ENCODE assay signal across 8 mouse cellular contexts in genomic region chr1:75588874-75589273, GRCm38 (mm10). TPM values are rescaled to one million over a fixed set of nuclear protein-coding genes. Genes with fewer than 3 reads are reported as not detected.
A peak's percentile ranks its signal among the peaks of the same experiment; 100 is the strongest.
DNase-seq lines count a peak whose midpoint lies in the region; ATAC-seq lines count a peak whose summit lies in the region.

No protein-coding gene starts in this region.

- H3K9ac ChIP-seq in forebrain, embryonic 13.5 days = no peak overlapping the region
- no peak overlapping the region for H3K9ac ChIP-seq in midbrain, embryonic 13.5 days (replicated peaks)
- no peak overlapping the region for H3K9ac ChIP-seq in midbrain, embryonic 15.5 days
- H3K9ac ChIP-seq in intestine, embryonic 16.5 days (ENCODE audit: low read depth, low read length) = no peak overlapping the region

- H3K36me3 ChIP-seq in forebrain, embryonic 13.5 days (ENCODE audit: poor library complexity, severe bottlenecking) = no peaks in the 10 kb centered on the region
- no peaks in the 10 kb centered on the region for H3K36me3 ChIP-seq in forebrain, embryonic 10.5 days (replicated peaks)
- no peaks in the 10 kb centered on the region for H3K36me3 ChIP-seq in midbrain, embryonic 13.5 days
- no peaks in the 10 kb centered on the region for H3K36me3 ChIP-seq in midbrain, embryonic 15.5 days (replicated peaks)
- no peaks in the 10 kb centered on the region for H3K36me3 ChIP-seq in intestine, embryonic 16.5 days (ENCODE audit: control insufficient read depth, insufficient read depth, low read length)

- no peaks in the 10 kb centered on the region for H3K27me3 ChIP-seq in forebrain, embryonic 13.5 days
- 0 out of 2 replicates have a peak, but pooled peaks cover 6% of the 10 kb centered on the region for H3K27me3 ChIP-seq in forebrain, embryonic 10.5 days (ENCODE audit: poor library complexity, severe bottlenecking)
- no peaks in the 10 kb centered on the region for H3K27me3 ChIP-seq in midbrain, embryonic 13.5 days
- no peaks in the 10 kb centered on the region for H3K27me3 ChIP-seq in midbrain, embryonic 15.5 days (replicated peaks)
- H3K27me3 ChIP-seq in intestine, embryonic 16.5 days (replicated peaks; ENCODE audit: control insufficient read depth, insufficient read depth, low read length) = no peaks in the 10 kb centered on the region

- no peak overlapping the region for H3K27ac ChIP-seq in forebrain, embryonic 13.5 days
- H3K27ac ChIP-seq in forebrain, embryonic 10.5 days = no peak overlapping the region
- no peak overlapping the region for H3K27ac ChIP-seq in midbrain, embryonic 13.5 days
- no peak overlapping the region for H3K27ac ChIP-seq in midbrain, embryonic 15.5 days
- no peak overlapping the region for H3K27ac ChIP-seq in intestine, embryonic 16.5 days (ENCODE audit: low read length)

- peak; percentile 61; the same call in 1 of the 2 replicates for ATAC-seq in forebrain, embryonic 13.5 days
- ATAC-seq in midbrain, embryonic 13.5 days = peak; percentile 53; the same call in 1 of the 2 replicates
- ATAC-seq in midbrain, embryonic 15.5 days (replicated peaks) = no peak; the same call in 1 of the 2 replicates
- ATAC-seq in intestine, embryonic 16.5 days = no peak

- peaks cover 20% of the 10 kb centered on the region for H3K4me1 ChIP-seq in forebrain, embryonic 13.5 days
- peaks cover 13% of the 10 kb centered on the region for H3K4me1 ChIP-seq in forebrain, embryonic 10.5 days
- H3K4me1 ChIP-seq in midbrain, embryonic 13.5 days (replicated peaks) = peaks cover 10% of the 10 kb centered on the region; the same call in 1 of the 2 replicates
- no peaks in the 10 kb centered on the region for H3K4me1 ChIP-seq in midbrain, embryonic 15.5 days
- H3K4me1 ChIP-seq in intestine, embryonic 16.5 days (ENCODE audit: control insufficient read depth, insufficient read depth, low read length) = no peaks in the 10 kb centered on the region; the same call in 1 of the 2 replicates

- no peak overlapping the region for H3K4me3 ChIP-seq in forebrain, embryonic 13.5 days
- H3K4me3 ChIP-seq in forebrain, embryonic 10.5 days = no peak overlapping the region
- no peak overlapping the region for H3K4me3 ChIP-seq in midbrain, embryonic 13.5 days (replicated peaks)
- no peak overlapping the region for H3K4me3 ChIP-seq in midbrain, embryonic 15.5 days
- no peak overlapping the region for H3K4me3 ChIP-seq in intestine, embryonic 16.5 days (ENCODE audit: low read length)

- WGBS in forebrain, embryonic 13.5 days = 26% methylated on average over 7 of the region's 7 CpGs
- WGBS in forebrain, embryonic 10.5 days = 44% methylated on average over 7 of the region's 7 CpGs
- 35% methylated on average over 7 of the region's 7 CpGs for WGBS in midbrain, embryonic 13.5 days
- 33% methylated on average over 7 of the region's 7 CpGs for WGBS in midbrain, embryonic 15.5 days
- 27% methylated on average over 7 of the region's 7 CpGs for WGBS in intestine, embryonic 16.5 days

- H3K9me3 ChIP-seq in forebrain, embryonic 13.5 days (replicated peaks) = no peaks in the 10 kb centered on the region
- H3K9me3 ChIP-seq in forebrain, embryonic 10.5 days = no peaks in the 10 kb centered on the region
- H3K9me3 ChIP-seq in midbrain, embryonic 13.5 days = no peaks in the 10 kb centered on the region
- no peaks in the 10 kb centered on the region for H3K9me3 ChIP-seq in midbrain, embryonic 15.5 days
- no peaks in the 10 kb centered on the region for H3K9me3 ChIP-seq in intestine, embryonic 16.5 days (ENCODE audit: control insufficient read depth, low read length)

- no peak for DNase-seq in forebrain, embryonic 10.5 days (ENCODE audit: extremely low spot score, low spot score)
- DNase-seq in frontal cortex, adult 2 months (ENCODE audit: extremely low spot score in 1 of 2, low spot score in 1 of 2) = peak; percentile 68 to 81
- peak; percentile 28 for DNase-seq in mesoderm, embryonic 11.5 days (ENCODE audit: low read depth, low spot score)
- DNase-seq in thymus, adult 18-20 months = no peak

- no peak overlapping the region for H3K4me2 ChIP-seq in forebrain, embryonic 13.5 days
- no peak overlapping the region for H3K4me2 ChIP-seq in midbrain, embryonic 13.5 days (replicated peaks)
- H3K4me2 ChIP-seq in midbrain, embryonic 15.5 days = no peak overlapping the region
- no peak overlapping the region for H3K4me2 ChIP-seq in intestine, embryonic 16.5 days (ENCODE audit: low read depth, low read length)

RNA-seq across cellular contexts. Expression of gene Slc4a3, which starts 42.8 kb away (rescaled TPM):
- 20.9 and 25.3 TPM in 2 replicates for polyA plus RNA-seq in forebrain, embryonic 13.5 days (2015; fragmentation: Nextera tagmentation; extraction: Ambion mirVana)
- polyA plus RNA-seq in forebrain, embryonic 10.5 days (2016; fragmentation: Nextera tagmentation; extraction: Ambion mirVana) = 13.6 and 15.0 TPM in 2 replicates
- 35.5 and 42.9 TPM in 2 replicates for polyA plus RNA-seq in midbrain, embryonic 13.5 days (2015; fragmentation: Nextera tagmentation; extraction: Ambion mirVana)
- polyA plus RNA-seq in midbrain, embryonic 15.5 days (2015; fragmentation: Nextera tagmentation; extraction: Ambion mirVana) = 68.8 and 79.6 TPM in 2 replicates
- polyA plus RNA-seq in frontal cortex, adult 2 months (2012; rRNA removed) = 115 and 122 TPM in 2 replicates
- 7.6 and 9.8 TPM in 2 replicates for polyA plus RNA-seq in intestine, embryonic 16.5 days (2015; fragmentation: Nextera tagmentation; extraction: Ambion mirVana)

Comparison
In these comparisons a context has a peak if more than half of its experiments do, and no peak if none do; other contexts are left out.
1. ATAC-seq: peak in forebrain, embryonic 13.5 days (single experiment) and midbrain, embryonic 13.5 days (single experiment); none in midbrain, embryonic 15.5 days (single experiment) and intestine, embryonic 16.5 days (single experiment).
2. DNase-seq: peak in frontal cortex, adult 2 months (2 of 2) and mesoderm, embryonic 11.5 days (single experiment); none in forebrain, embryonic 10.5 days (single experiment) and thymus, adult 18-20 months (0 of 2).